Mouse (Mus musculus) urinary bladder, adult 18-20 months (tissue): ENCODE results near the gene Ccp110.

Source experiments
- DNase-seq, 2 experiments: peaks; one replicate each; pipeline ENCODE4 v3.0.0; 2022; ENCODE audit warnings: low spot score in 2 of 2, mixed read lengths in 2 of 2

Gene Ccp110

GRCm38 (mm10) chr7:118725459-118725858 is 13.1 kb downstream of the Ccp110 start:
- no peak for DNase-seq

- no peak for DNase-seq
These were observed 16.7 kb downstream of the Ccp110 start for GRCm38 (mm10) chr7:118728846-118729587.

GRCm38 (mm10) chr7:118731781-118732180 is 19.4 kb downstream of the Ccp110 start:
- no peak for DNase-seq

GRCm38 (mm10) chr7:118733225-118733624 is 20.9 kb downstream of the Ccp110 start:
- no peak for DNase-seq

- DNase-seq, result no peak
These were observed 26.4 kb downstream of the Ccp110 start for GRCm38 (mm10) chr7:118738730-118739129.

- DNase-seq, result peak; percentile 33 to 49
These were observed 27.7 kb downstream of the Ccp110 start, which contains the start of gene Vps35l for GRCm38 (mm10) chr7:118739975-118740531. Gene Vps35l, plus strand, starts transcription at chr7:118740226.

- peak; percentile 93 to 95 for DNase-seq
These were observed 28.4 kb downstream of the Ccp110 start for GRCm38 (mm10) chr7:118740532-118741338.

GRCm38 (mm10) chr7:118742278-118742677 is 29.9 kb downstream of the Ccp110 start:
- DNase-seq, result no peak

- no peak for DNase-seq
These were observed 32.4 kb downstream of the Ccp110 start for GRCm38 (mm10) chr7:118744766-118745165.

- no peak for DNase-seq
These were observed 35.7 kb downstream of the Ccp110 start for GRCm38 (mm10) chr7:118747891-118748672.

GRCm38 (mm10) chr7:118749706-118750105 is 37.4 kb downstream of the Ccp110 start:
- no peak for DNase-seq

- DNase-seq, result no peak
These were observed 39.3 kb downstream of the Ccp110 start for GRCm38 (mm10) chr7:118751625-118752024.

GRCm38 (mm10) chr7:118755756-118756155 is 43.4 kb downstream of the Ccp110 start:
- no peak for DNase-seq

GRCm38 (mm10) chr7:118756490-118757265 is 44.3 kb downstream of the Ccp110 start:
- no peak for DNase-seq

GRCm38 (mm10) chr7:118758369-118758768 is 46.0 kb downstream of the Ccp110 start:
- no peak for DNase-seq

GRCm38 (mm10) chr7:118759372-118759771 is 47.0 kb downstream of the Ccp110 start:
- DNase-seq, result no peak

GRCm38 (mm10) chr7:118763939-118764338 is 51.6 kb downstream of the Ccp110 start:
- no peak for DNase-seq

- DNase-seq, result no peak
These were observed 52.4 kb downstream of the Ccp110 start for GRCm38 (mm10) chr7:118764725-118765124.

- no peak for DNase-seq
These were observed 53.3 kb downstream of the Ccp110 start for GRCm38 (mm10) chr7:118765604-118766003.

- peak in 1 of 2 experiments; percentile 20 for DNase-seq
These were observed 53.9 kb downstream of the Ccp110 start for GRCm38 (mm10) chr7:118766119-118766833.
